Mouse (Mus musculus) limb, embryonic 11.5 days (tissue): ENCODE measurements around the gene Cfap70. TPM values are rescaled to one million over a fixed set of nuclear protein-coding genes. Genes with fewer than 3 reads are reported as not detected.
A peak's percentile ranks its signal among the peaks of the same experiment; 100 is the strongest.

Experiments used
- ATAC-seq: fragments of 200-750 bp; cut with Nextera tagmentation; 2 replicates; pipeline ENCODE4 v1.8.0; 2017; ENCODE audit warnings: low read depth; ENCODE audit not compliant: insufficient number of reproducible peaks, low FRiP score, low TSS enrichment
- DNase-seq: peaks from one replicate; pipeline ENCODE4 v3.0.0-alpha.2; 2015; ENCODE audit warnings: low spot score
- H3K27ac ChIP-seq: fragments of 300-500 bp; sonication (generic); replicated peaks from 2 replicates; pipeline ENCODE4 v1.5.1; 2014; ENCODE audit warnings: low read depth, mild to moderate bottlenecking, low read length
- H3K27me3 ChIP-seq: fragments of 300-500 bp; sonication (generic); 2 replicates; pipeline ENCODE4 v1.6.1; 2014; ENCODE audit warnings: mild to moderate bottlenecking, low read length, mixed read lengths; ENCODE audit not compliant: control insufficient read depth, insufficient read depth
- H3K36me3 ChIP-seq: fragments of 300-500 bp; sonication (generic); 2 replicates; pipeline ENCODE4 v1.6.1; 2014; ENCODE audit warnings: mild to moderate bottlenecking, low read length, moderate library complexity, mixed read lengths; ENCODE audit not compliant: control insufficient read depth, insufficient read depth
- H3K4me1 ChIP-seq: fragments of 300-500 bp; sonication (generic); 2 replicates; pipeline ENCODE4 v1.6.1; 2014; ENCODE audit warnings: low read length, mixed read lengths; ENCODE audit not compliant: control insufficient read depth, insufficient read depth
- H3K4me2 ChIP-seq: fragments of 300-500 bp; sonication (generic); 2 replicates; pipeline ENCODE4 v1.6.1; 2014; ENCODE audit warnings: low read depth, mild to moderate bottlenecking, moderate library complexity; ENCODE audit not compliant: severe bottlenecking
- H3K4me3 ChIP-seq: fragments of 300-500 bp; sonication (generic); 2 replicates; pipeline ENCODE4 v1.5.1; 2014; ENCODE audit warnings: low read depth, low read length
- H3K9ac ChIP-seq: fragments of 300-500 bp; sonication (generic); 2 replicates; pipeline ENCODE4 v1.6.1; 2014; ENCODE audit warnings: mild to moderate bottlenecking, low read length
- H3K9me3 ChIP-seq: fragments of 300-500 bp; sonication (generic); 2 replicates; pipeline ENCODE4 v1.6.1; 2016; ENCODE audit warnings: low read length; ENCODE audit not compliant: control insufficient read depth
- WGBS: fragments of 180-500 bp; shearing (Covaris S2); extraction: QIAGEN DNeasy Blood & Tissue Kit; methylation state at CpG from one replicate; pipeline ENCODE4 v1.1.7; 2014; 5-methylcytosine and 5-hydroxymethylcytosine counted together
- polyA plus RNA-seq: library from polyadenylated mRNA; unstranded; fragments of >200 nt; fragmentation: Nextera tagmentation; extraction: Ambion mirVana; gene quantifications from 2 replicates; pipeline ENCODE4 v1.2.1, GENCODE M21; 2014

Gene Cfap70
- polyA plus RNA-seq, 1 experiment from 2014 or later: 0.23 TPM

DNA sequence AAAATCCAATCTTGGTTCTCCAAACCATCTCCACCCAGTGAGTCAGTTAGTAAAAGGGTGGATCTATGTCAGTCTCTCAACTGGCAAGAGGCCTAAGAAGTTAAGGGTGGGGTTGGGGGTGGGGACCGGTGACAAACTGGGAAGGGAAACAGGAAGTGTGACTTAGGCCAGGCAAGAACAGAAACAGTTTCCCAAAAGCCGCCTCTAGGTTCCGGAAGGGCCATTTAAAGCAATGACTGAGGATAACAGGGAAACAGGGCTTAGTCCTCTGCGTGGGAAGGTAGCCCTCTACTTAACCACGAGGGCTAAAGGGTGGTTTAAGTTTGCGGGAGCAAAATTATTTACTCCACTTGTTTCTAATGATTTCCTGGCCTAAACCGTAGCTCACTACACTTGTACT, 26.8 kb upstream of the Cfap70 start:
- H3K4me1 ChIP-seq: 0 out of 2 replicates have a peak, but pooled peaks cover 3% of the 10 kb centered on the region
- 4% methylated on average over 7 of the region's 7 CpGs for WGBS
- no peak overlapping the region for H3K9ac ChIP-seq
- H3K4me3 ChIP-seq: peak overlapping the region; percentile 68
- no peaks in the 10 kb centered on the region for H3K9me3 ChIP-seq
- H3K4me2 ChIP-seq: peak overlapping the region; percentile 79
- no peaks in the 10 kb centered on the region for H3K27me3 ChIP-seq
- no peak overlapping the region for H3K27ac ChIP-seq
- DNase-seq (peak; percentile 29), ATAC-seq (no peak)
- H3K36me3 ChIP-seq: no peaks in the 10 kb centered on the region; the same call in none of the 2 replicates

GRCm38 (mm10) chr14:20478385-20478784, 26.4 kb upstream of the Cfap70 start:
- H3K9ac ChIP-seq: no peak overlapping the region
- DNase-seq: no peak

GRCm38 (mm10) chr14:20477261-20478025, 25.4 kb upstream of the Cfap70 start:
- Histone ChIP-seq H3K4me3 (no peak overlapping the region), H3K27me3 (no peaks in the 10 kb centered on the region), H3K9me3 (no peaks in the 10 kb centered on the region), H3K4me1 (0 out of 2 replicates have a peak, but pooled peaks cover 3% of the 10 kb centered on the region), H3K36me3 (no peaks in the 10 kb centered on the region; the same call in 1 of the 2 replicates), H3K4me2 (no peak overlapping the region), H3K27ac (no peak overlapping the region), H3K9ac (no peak overlapping the region)
- ATAC-seq (no peak), DNase-seq (no peak)
- 16% methylated on average over 4 of the region's 4 CpGs for WGBS

More at GRCm38 (mm10) chr14:20478385-20478784, 26.4 kb upstream of the Cfap70 start:
- H3K4me2 ChIP-seq: peak overlapping the region; percentile 79; the same call in 1 of the 2 replicates
- no peak for ATAC-seq
- H3K9me3 ChIP-seq: no peaks in the 10 kb centered on the region
- H3K36me3 ChIP-seq: no peaks in the 10 kb centered on the region; the same call in 1 of the 2 replicates
- H3K27me3 ChIP-seq: no peaks in the 10 kb centered on the region
- H3K27ac ChIP-seq: no peak overlapping the region
- 0 out of 2 replicates have a peak, but pooled peaks cover 3% of the 10 kb centered on the region for H3K4me1 ChIP-seq
- 26% methylated on average over 3 of the region's 3 CpGs for WGBS
- H3K4me3 ChIP-seq: no peak overlapping the region

DNA sequence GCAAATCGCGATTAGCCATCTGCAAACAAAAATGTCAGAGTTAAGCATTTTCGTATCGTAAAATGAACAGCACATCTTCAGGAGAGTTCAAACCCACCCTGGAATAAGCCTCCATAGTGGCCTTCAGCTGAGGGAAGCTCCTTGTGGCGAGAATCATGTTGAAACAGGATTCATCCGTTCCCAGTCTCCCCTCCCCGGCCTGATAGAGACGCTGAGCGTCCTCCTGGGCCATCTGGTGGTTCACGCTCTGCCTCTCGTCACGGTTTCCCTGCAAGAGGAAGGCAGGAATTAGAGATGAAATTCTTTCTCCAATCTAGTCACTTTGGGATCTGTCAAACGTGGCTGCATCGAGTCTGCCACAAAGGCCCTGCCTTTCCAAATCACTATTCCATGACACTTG, 8.2 kb upstream of the Cfap70 start:
- Histone ChIP-seq H3K4me1 (no peaks in the 10 kb centered on the region), H3K4me3 (no peak overlapping the region), H3K9me3 (no peaks in the 10 kb centered on the region), H3K4me2 (no peak overlapping the region), H3K27ac (no peak overlapping the region), H3K36me3 (0 out of 2 replicates have a peak, but pooled peaks cover 2% of the 10 kb centered on the region), H3K27me3 (no peaks in the 10 kb centered on the region), H3K9ac (no peak overlapping the region)
- DNase-seq (no peak), ATAC-seq (no peak)
- WGBS: 75% methylated on average over 14 of the region's 14 CpGs

DNA sequence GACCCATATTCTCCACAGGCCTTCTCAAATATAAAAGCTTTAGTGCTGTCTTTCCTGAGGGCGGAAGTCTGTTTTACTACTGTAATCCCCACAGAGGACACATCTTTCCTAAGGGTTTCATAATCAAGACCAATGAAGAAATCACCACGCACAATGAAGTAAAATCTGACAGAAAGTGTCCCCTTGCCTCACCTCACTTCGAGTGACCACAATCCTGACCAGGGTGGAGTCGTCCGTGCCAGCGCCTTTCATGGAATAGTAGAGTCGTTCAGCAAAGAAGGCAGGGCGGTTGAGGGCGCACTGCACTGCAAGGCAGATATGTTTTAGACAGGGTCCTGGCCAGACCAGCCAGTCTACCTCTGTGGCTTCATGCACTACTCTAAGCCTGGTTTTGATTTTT, 6.4 kb upstream of the Cfap70 start:
- Histone ChIP-seq H3K4me1 (no peaks in the 10 kb centered on the region), H3K27me3 (no peaks in the 10 kb centered on the region), H3K4me2 (no peak overlapping the region), H3K9ac (no peak overlapping the region), H3K36me3 (no peaks in the 10 kb centered on the region), H3K9me3 (no peaks in the 10 kb centered on the region), H3K4me3 (no peak overlapping the region), H3K27ac (no peak overlapping the region)
- ATAC-seq (no peak), DNase-seq (no peak)
- 96% methylated on average over 9 of the region's 9 CpGs for WGBS

DNA sequence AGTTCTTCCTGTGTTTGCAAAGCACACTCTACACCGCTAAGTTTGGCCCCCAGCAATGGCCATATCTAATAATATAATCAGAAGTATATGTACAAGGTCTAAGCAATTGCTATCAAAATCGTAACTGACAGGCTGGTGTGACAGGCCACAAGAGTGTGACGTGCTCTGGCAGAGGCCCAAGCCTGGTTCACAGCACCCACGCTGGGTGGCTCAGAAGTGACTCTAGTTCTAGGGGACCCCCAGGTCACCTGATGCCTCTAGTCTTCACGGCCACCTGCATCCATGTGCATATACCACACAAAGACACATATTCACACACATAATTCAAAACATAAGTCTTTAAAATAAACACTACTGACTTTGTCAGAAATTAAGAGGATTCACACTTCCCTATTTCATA, 903 bp upstream of the Cfap70 start:
- H3K36me3 ChIP-seq: no peaks in the 10 kb centered on the region
- H3K4me2 ChIP-seq: no peak overlapping the region
- H3K4me3 ChIP-seq: no peak overlapping the region
- no peak for ATAC-seq
- no peak overlapping the region for H3K9ac ChIP-seq
- H3K4me1 ChIP-seq: no peaks in the 10 kb centered on the region
- 95% methylated on average over 5 of the region's 5 CpGs for WGBS
- no peaks in the 10 kb centered on the region for H3K9me3 ChIP-seq
- H3K27me3 ChIP-seq: no peaks in the 10 kb centered on the region
- DNase-seq: no peak
- H3K27ac ChIP-seq: no peak overlapping the region

- H3K4me2 ChIP-seq: peak overlapping the region; percentile 68
- no peak overlapping the region for H3K27ac ChIP-seq
- H3K4me3 ChIP-seq: peak overlapping the region; percentile 23; the same call in 1 of the 2 replicates
- H3K27me3 ChIP-seq: no peaks in the 10 kb centered on the region
- 12% methylated on average over 2 of the region's 2 CpGs for WGBS
- DNase-seq: no peak
- ATAC-seq: no peak
- H3K9ac ChIP-seq: no peak overlapping the region
- H3K36me3 ChIP-seq: no peaks in the 10 kb centered on the region
- no peaks in the 10 kb centered on the region for H3K4me1 ChIP-seq
- H3K9me3 ChIP-seq: no peaks in the 10 kb centered on the region
Measured at GRCm38 (mm10) chr14:20451302-20451701, 724 bp downstream of the Cfap70 start.

DNA sequence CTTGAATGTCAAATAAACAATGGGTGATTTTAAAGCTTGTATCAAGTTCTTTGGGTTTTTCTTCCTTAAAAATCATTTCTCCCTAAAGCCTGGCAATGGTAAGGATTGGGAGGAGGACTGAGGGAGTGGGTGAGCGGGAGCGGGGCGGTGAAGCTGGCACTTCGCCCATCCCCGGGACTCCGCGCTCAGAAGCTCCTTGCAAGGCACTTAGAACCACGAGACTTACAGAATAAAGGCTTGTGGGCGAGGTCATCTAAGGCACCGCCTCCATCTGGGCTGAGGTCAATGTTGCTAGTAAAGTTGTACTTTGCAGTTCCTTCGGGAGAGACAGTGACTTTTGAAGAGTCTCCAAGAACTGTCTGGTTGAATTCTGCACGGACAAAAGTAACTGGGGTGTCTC, 4.8 kb downstream of the Cfap70 start:
- no peaks in the 10 kb centered on the region for H3K9me3 ChIP-seq
- no peak overlapping the region for H3K9ac ChIP-seq
- WGBS: 71% methylated on average over 12 of the region's 12 CpGs
- H3K27ac ChIP-seq: no peak overlapping the region
- ATAC-seq (no peak), DNase-seq (no peak)
- no peak overlapping the region for H3K4me2 ChIP-seq
- no peaks in the 10 kb centered on the region for H3K27me3 ChIP-seq
- H3K4me1 ChIP-seq: no peaks in the 10 kb centered on the region
- H3K4me3 ChIP-seq: no peak overlapping the region
- H3K36me3 ChIP-seq: no peaks in the 10 kb centered on the region
